Mouse (Mus musculus): ENCODE results near the gene Lrrc8e. TPM values are rescaled to one million over a fixed set of nuclear protein-coding genes. Genes with fewer than 3 reads are reported as not detected.

Lrrc8e gene
- polyA plus RNA-seq, 1 experiment = 1.4 TPM

GRCm38 (mm10) chr8:4192807-4193587 is 33.6 kb upstream of the Lrrc8e start:
- Histone ChIP-seq H3K27ac (ENCODE audit: insufficient read depth, low read length) (no peak overlapping the region), H3K27me3 (ENCODE audit: control insufficient read depth, insufficient read depth, low read length, poor library complexity, severe bottlenecking) (no peaks in the 10 kb centered on the region; the same call in 1 of the 2 replicates), H3K36me3 (ENCODE audit: control insufficient read depth, insufficient read depth, low read length, poor library complexity, severe bottlenecking) (no peaks in the 10 kb centered on the region), H3K9ac (ENCODE audit: low read depth, poor library complexity, severe bottlenecking) (no peak overlapping the region), H3K9me3 (replicated peaks; ENCODE audit: control insufficient read depth, insufficient read depth, low read length, poor library complexity, severe bottlenecking) (no peaks in the 10 kb centered on the region), H3K4me1 (ENCODE audit: control insufficient read depth, insufficient read depth, low read length) (peaks cover 3% of the 10 kb centered on the region), H3K4me3 (ENCODE audit: low read depth, low read length) (peak overlapping the region; percentile 14; the same call in 1 of the 2 replicates)
- TF ChIP-seq POLR2A (IDR thresholded peaks at IDR 0.05; ENCODE audit: insufficient read depth, low read length) (no peak), EP300 (IDR thresholded peaks at IDR 0.05; ENCODE audit: insufficient read depth, low read depth, low read length) (peak; percentile 78), CTCF (IDR thresholded peaks at IDR 0.05; ENCODE audit: low read depth, low read length) (peak; percentile 83)

- H3K9me3 ChIP-seq (replicated peaks; ENCODE audit: control insufficient read depth, insufficient read depth, low read length, poor library complexity, severe bottlenecking) = no peaks in the 10 kb centered on the region
- H3K4me1 ChIP-seq (ENCODE audit: control insufficient read depth, insufficient read depth, low read length) = peaks cover 3% of the 10 kb centered on the region
- no peaks in the 10 kb centered on the region for H3K36me3 ChIP-seq (ENCODE audit: control insufficient read depth, insufficient read depth, low read length, poor library complexity, severe bottlenecking)
- H3K4me3 ChIP-seq (ENCODE audit: low read depth, low read length) = no peak overlapping the region
- H3K9ac ChIP-seq (ENCODE audit: low read depth, poor library complexity, severe bottlenecking) = no peak overlapping the region
- H3K27ac ChIP-seq (ENCODE audit: insufficient read depth, low read length) = no peak overlapping the region
- H3K27me3 ChIP-seq (ENCODE audit: control insufficient read depth, insufficient read depth, low read length, poor library complexity, severe bottlenecking) = no peaks in the 10 kb centered on the region; the same call in 1 of the 2 replicates
- TF ChIP-seq EP300 (IDR thresholded peaks at IDR 0.05; ENCODE audit: insufficient read depth, low read depth, low read length) (no peak), POLR2A (IDR thresholded peaks at IDR 0.05; ENCODE audit: insufficient read depth, low read length) (no peak), CTCF (IDR thresholded peaks at IDR 0.05; ENCODE audit: low read depth, low read length) (no peak)
Observed at GRCm38 (mm10) chr8:4193588-4193894, 33.1 kb upstream of the Lrrc8e start.

DNA sequence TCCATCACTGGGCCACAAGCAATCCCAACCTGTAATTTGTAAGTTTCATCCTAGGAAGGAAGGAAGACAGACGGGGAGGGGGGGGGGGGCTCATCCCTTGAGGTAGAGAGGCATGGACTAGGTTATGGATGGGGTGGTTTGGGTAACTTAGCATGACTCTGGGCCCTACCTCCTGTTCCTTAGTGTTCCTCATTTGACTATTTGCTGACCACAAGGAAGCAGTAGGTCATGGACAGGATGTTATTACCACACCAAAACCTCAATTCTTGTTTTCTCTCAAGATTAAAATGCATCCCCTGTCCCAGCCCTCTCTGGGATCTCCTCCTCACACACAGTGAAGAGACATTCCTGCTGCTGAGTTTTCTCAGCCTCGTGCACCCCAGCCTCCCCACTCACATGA is 25.3 kb upstream of the Lrrc8e start:
- TF ChIP-seq EP300 (IDR thresholded peaks at IDR 0.05; ENCODE audit: insufficient read depth, low read depth, low read length) (no peak), POLR2A (IDR thresholded peaks at IDR 0.05; ENCODE audit: insufficient read depth, low read length) (no peak), CTCF (IDR thresholded peaks at IDR 0.05; ENCODE audit: low read depth, low read length) (no peak)
- Histone ChIP-seq H3K9ac (ENCODE audit: low read depth, poor library complexity, severe bottlenecking) (no peak overlapping the region), H3K4me3 (ENCODE audit: low read depth, low read length) (no peak overlapping the region), H3K36me3 (ENCODE audit: control insufficient read depth, insufficient read depth, low read length, poor library complexity, severe bottlenecking) (no peaks in the 10 kb centered on the region), H3K27ac (ENCODE audit: insufficient read depth, low read length) (no peak overlapping the region), H3K27me3 (ENCODE audit: control insufficient read depth, insufficient read depth, low read length, poor library complexity, severe bottlenecking) (no peaks in the 10 kb centered on the region), H3K4me1 (ENCODE audit: control insufficient read depth, insufficient read depth, low read length) (peaks cover 2% of the 10 kb centered on the region), H3K9me3 (replicated peaks; ENCODE audit: control insufficient read depth, insufficient read depth, low read length, poor library complexity, severe bottlenecking) (no peaks in the 10 kb centered on the region)

GRCm38 (mm10) chr8:4205246-4206123 is 21.1 kb upstream of the Lrrc8e start:
- TF ChIP-seq POLR2A (IDR thresholded peaks at IDR 0.05; ENCODE audit: insufficient read depth, low read length) (no peak), CTCF (IDR thresholded peaks at IDR 0.05; ENCODE audit: low read depth, low read length) (peak; percentile 54), EP300 (IDR thresholded peaks at IDR 0.05; ENCODE audit: insufficient read depth, low read depth, low read length) (0 out of 2 replicates have a peak, but pooled peaks have one; percentile 49)
- Histone ChIP-seq H3K36me3 (ENCODE audit: control insufficient read depth, insufficient read depth, low read length, poor library complexity, severe bottlenecking) (no peaks in the 10 kb centered on the region), H3K27ac (ENCODE audit: insufficient read depth, low read length) (no peak overlapping the region), H3K9ac (ENCODE audit: low read depth, poor library complexity, severe bottlenecking) (peak overlapping the region; percentile 47), H3K4me3 (ENCODE audit: low read depth, low read length) (peak overlapping the region; percentile 65), H3K9me3 (replicated peaks; ENCODE audit: control insufficient read depth, insufficient read depth, low read length, poor library complexity, severe bottlenecking) (no peaks in the 10 kb centered on the region), H3K4me1 (ENCODE audit: control insufficient read depth, insufficient read depth, low read length) (peaks cover 2% of the 10 kb centered on the region), H3K27me3 (ENCODE audit: control insufficient read depth, insufficient read depth, low read length, poor library complexity, severe bottlenecking) (no peaks in the 10 kb centered on the region; the same call in 1 of the 2 replicates)

GRCm38 (mm10) chr8:4206182-4207015 is 20.2 kb upstream of the Lrrc8e start:
- Histone ChIP-seq H3K36me3 (ENCODE audit: control insufficient read depth, insufficient read depth, low read length, poor library complexity, severe bottlenecking) (no peaks in the 10 kb centered on the region), H3K4me1 (ENCODE audit: control insufficient read depth, insufficient read depth, low read length) (peaks cover 2% of the 10 kb centered on the region), H3K27ac (ENCODE audit: insufficient read depth, low read length) (no peak overlapping the region), H3K27me3 (ENCODE audit: control insufficient read depth, insufficient read depth, low read length, poor library complexity, severe bottlenecking) (no peaks in the 10 kb centered on the region; the same call in 1 of the 2 replicates), H3K9me3 (replicated peaks; ENCODE audit: control insufficient read depth, insufficient read depth, low read length, poor library complexity, severe bottlenecking) (no peaks in the 10 kb centered on the region), H3K4me3 (ENCODE audit: low read depth, low read length) (peak overlapping the region; percentile 65), H3K9ac (ENCODE audit: low read depth, poor library complexity, severe bottlenecking) (peak overlapping the region; percentile 47)
- no peak for TF ChIP-seq EP300 (IDR thresholded peaks at IDR 0.05; ENCODE audit: insufficient read depth, low read depth, low read length)
- TF ChIP-seq POLR2A (IDR thresholded peaks at IDR 0.05; ENCODE audit: insufficient read depth, low read length) = no peak
- no peak for TF ChIP-seq CTCF (IDR thresholded peaks at IDR 0.05; ENCODE audit: low read depth, low read length)
